Mouse (Mus musculus): Measurements from ENCODE around the gene Phrf1. TPM values are rescaled to one million over a fixed set of nuclear protein-coding genes. Genes with fewer than 3 reads are reported as not detected.
A peak's percentile ranks its signal among the peaks of the same experiment; 100 is the strongest.

Gene Phrf1
- total RNA-seq, 2 experiments from 2014 or later, result 57.7 to 70.9 TPM

GRCm38 (mm10) chr7:141282756-141283155 lies 54.2 kb downstream of the Phrf1 start:
- ATAC-seq (replicated peaks; ENCODE audit: poor library complexity, severe bottlenecking), result no peak

- no peak for ATAC-seq (replicated peaks; ENCODE audit: poor library complexity, severe bottlenecking)
Measured at GRCm38 (mm10) chr7:141288042-141288441, 59.5 kb downstream of the Phrf1 start.

- peak; percentile 35 for ATAC-seq (replicated peaks; ENCODE audit: poor library complexity, severe bottlenecking)
Measured at GRCm38 (mm10) chr7:141291921-141292582, 63.5 kb downstream of the Phrf1 start, which contains the start of gene Drd4. TSS of gene Drd4 (plus strand) at chr7:141292006.

GRCm38 (mm10) chr7:141292583-141293388 lies 64.2 kb downstream of the Phrf1 start:
- no peak for ATAC-seq (replicated peaks; ENCODE audit: poor library complexity, severe bottlenecking)

GRCm38 (mm10) chr7:141293852-141294471 lies 65.4 kb downstream of the Phrf1 start:
- ATAC-seq (replicated peaks; ENCODE audit: poor library complexity, severe bottlenecking), result peak; percentile 68

GRCm38 (mm10) chr7:141294479-141294878 lies 65.9 kb downstream of the Phrf1 start:
- 0 out of 2 replicates have a peak, but pooled peaks have one; percentile 11 for ATAC-seq (replicated peaks; ENCODE audit: poor library complexity, severe bottlenecking)

GRCm38 (mm10) chr7:141297926-141298650 lies 69.5 kb downstream of the Phrf1 start:
- ATAC-seq (replicated peaks; ENCODE audit: poor library complexity, severe bottlenecking), result no peak

- no peak for ATAC-seq (replicated peaks; ENCODE audit: poor library complexity, severe bottlenecking)
Measured at GRCm38 (mm10) chr7:141299175-141299574, 70.6 kb downstream of the Phrf1 start.

GRCm38 (mm10) chr7:141301386-141301785 lies 72.8 kb downstream of the Phrf1 start:
- ATAC-seq (replicated peaks; ENCODE audit: poor library complexity, severe bottlenecking), result no peak

GRCm38 (mm10) chr7:141302702-141303268 lies 74.2 kb downstream of the Phrf1 start:
- no peak for ATAC-seq (replicated peaks; ENCODE audit: poor library complexity, severe bottlenecking)

GRCm38 (mm10) chr7:141304537-141304936 lies 76.0 kb downstream of the Phrf1 start:
- no peak for ATAC-seq (replicated peaks; ENCODE audit: poor library complexity, severe bottlenecking)

Other genes starting within 250 kb of the Phrf1 start
Only the 30 nearest of the 31 such genes appear.
- 146 and 224 TPM in 2 replicates for gene Ifitm3, start 218.0 kb upstream of the Phrf1 start, total RNA-seq (2014; fragmentation: Nextera tagmentation)
- gene Ifitm3, start 218.0 kb upstream of the Phrf1 start, total RNA-seq (2017), result 55.6 and 69.2 TPM in 2 replicates
- 17.9 and 48.1 TPM in 2 replicates for gene Ifitm6, start 210.9 kb upstream of the Phrf1 start, total RNA-seq (2014; fragmentation: Nextera tagmentation)
- 22.5 and 42.5 TPM in 2 replicates for gene Ifitm6, start 210.9 kb upstream of the Phrf1 start, total RNA-seq (2017)
- gene Gm17387, start 199.7 kb upstream of the Phrf1 start, total RNA-seq (2014; fragmentation: Nextera tagmentation), result not detected in 2 replicates
- not detected in 2 replicates for gene Gm17387, start 199.7 kb upstream of the Phrf1 start, total RNA-seq (2017)
- 0.60 and 3.6 TPM in 2 replicates for gene B4galnt4, start 167.7 kb upstream of the Phrf1 start, total RNA-seq (2014; fragmentation: Nextera tagmentation)
- gene B4galnt4, start 167.7 kb upstream of the Phrf1 start, total RNA-seq (2017), result 0.26 TPM in 1 of 2 replicates, not detected in the other
- gene Pkp3, start 150.6 kb upstream of the Phrf1 start, total RNA-seq (2014; fragmentation: Nextera tagmentation), result 1.4 and 2.2 TPM in 2 replicates
- gene Pkp3, start 150.6 kb upstream of the Phrf1 start, total RNA-seq (2017), result 0.52 and 2.7 TPM in 2 replicates
- 16.9 and 30.9 TPM in 2 replicates for gene Sigirr, start 128.2 kb upstream of the Phrf1 start, total RNA-seq (2014; fragmentation: Nextera tagmentation)
- gene Sigirr, start 128.2 kb upstream of the Phrf1 start, total RNA-seq (2017), result 16.6 and 20.2 TPM in 2 replicates
- gene Ano9, start 111.0 kb upstream of the Phrf1 start, total RNA-seq (2014; fragmentation: Nextera tagmentation), result not detected in 2 replicates
- gene Ano9, start 111.0 kb upstream of the Phrf1 start, total RNA-seq (2017), result not detected in 2 replicates
- gene Ptdss2, start 106.4 kb upstream of the Phrf1 start, total RNA-seq (2014; fragmentation: Nextera tagmentation), result 14.0 and 17.5 TPM in 2 replicates
- gene Ptdss2, start 106.4 kb upstream of the Phrf1 start, total RNA-seq (2017), result 4.2 and 7.1 TPM in 2 replicates
- gene Rnh1, start 55.9 kb upstream of the Phrf1 start, total RNA-seq (2014; fragmentation: Nextera tagmentation), result 79.1 and 109 TPM in 2 replicates
- 45.2 and 47.7 TPM in 2 replicates for gene Rnh1, start 55.9 kb upstream of the Phrf1 start, total RNA-seq (2017)
- gene Hras, start 34.8 kb upstream of the Phrf1 start, total RNA-seq (2014; fragmentation: Nextera tagmentation), result 57.4 and 69.3 TPM in 2 replicates
- gene Hras, start 34.8 kb upstream of the Phrf1 start, total RNA-seq (2017), result 24.9 and 28.8 TPM in 2 replicates
- 1.4 and 2.4 TPM in 2 replicates for gene Lrrc56, start 34.6 kb upstream of the Phrf1 start, total RNA-seq (2014; fragmentation: Nextera tagmentation)
- 0.52 and 0.62 TPM in 2 replicates for gene Lrrc56, start 34.6 kb upstream of the Phrf1 start, total RNA-seq (2017)
- gene Lmntd2, start 14.7 kb upstream of the Phrf1 start, total RNA-seq (2014; fragmentation: Nextera tagmentation), result 2.2 TPM in 1 of 2 replicates, not detected in the other
- 0.34 TPM in 1 of 2 replicates, not detected in the other for gene Lmntd2, start 14.7 kb upstream of the Phrf1 start, total RNA-seq (2017)
- 3.1 and 4.5 TPM in 2 replicates for gene Rassf7, start 12.9 kb upstream of the Phrf1 start, total RNA-seq (2014; fragmentation: Nextera tagmentation)
- 2.0 and 4.5 TPM in 2 replicates for gene Rassf7, start 12.9 kb upstream of the Phrf1 start, total RNA-seq (2017)
- gene Irf7, start 37.7 kb downstream of the Phrf1 start, total RNA-seq (2014; fragmentation: Nextera tagmentation), result 0.38 and 1.3 TPM in 2 replicates
- 2.1 and 2.7 TPM in 2 replicates for gene Irf7, start 37.7 kb downstream of the Phrf1 start, total RNA-seq (2017)
- not detected in 2 replicates for gene Cdhr5, start 48.0 kb downstream of the Phrf1 start, total RNA-seq (2014; fragmentation: Nextera tagmentation)
- not detected in 2 replicates for gene Cdhr5, start 48.0 kb downstream of the Phrf1 start, total RNA-seq (2017)
- gene Sct, start 50.3 kb downstream of the Phrf1 start, total RNA-seq (2014; fragmentation: Nextera tagmentation), result not detected in 2 replicates
- gene Sct, start 50.3 kb downstream of the Phrf1 start, total RNA-seq (2017), result not detected in 2 replicates
- not detected in 2 replicates for gene Drd4, start 63.2 kb downstream of the Phrf1 start, total RNA-seq (2014; fragmentation: Nextera tagmentation)
- gene Drd4, start 63.2 kb downstream of the Phrf1 start, total RNA-seq (2017), result not detected in 2 replicates
- gene Deaf1, start 98.9 kb downstream of the Phrf1 start, total RNA-seq (2014; fragmentation: Nextera tagmentation), result 43.3 and 52.4 TPM in 2 replicates
- 6.3 and 21.4 TPM in 2 replicates for gene Deaf1, start 98.9 kb downstream of the Phrf1 start, total RNA-seq (2017)
- gene Tmem80, start 99.0 kb downstream of the Phrf1 start, total RNA-seq (2014; fragmentation: Nextera tagmentation), result 6.0 and 13.2 TPM in 2 replicates
- 4.5 and 8.7 TPM in 2 replicates for gene Tmem80, start 99.0 kb downstream of the Phrf1 start, total RNA-seq (2017)
- 0.11 TPM in 1 of 2 replicates, not detected in the other for gene Eps8l2, start 110.1 kb downstream of the Phrf1 start, total RNA-seq (2014; fragmentation: Nextera tagmentation)
- not detected in 2 replicates for gene Eps8l2, start 110.1 kb downstream of the Phrf1 start, total RNA-seq (2017)
- gene Taldo1, start 163.4 kb downstream of the Phrf1 start, total RNA-seq (2014; fragmentation: Nextera tagmentation), result 289 and 344 TPM in 2 replicates
- 559 and 668 TPM in 2 replicates for gene Taldo1, start 163.4 kb downstream of the Phrf1 start, total RNA-seq (2017)
- 19.7 and 41.9 TPM in 2 replicates for gene Gatd1, start 185.4 kb downstream of the Phrf1 start, total RNA-seq (2014; fragmentation: Nextera tagmentation)
- 10.8 and 15.6 TPM in 2 replicates for gene Gatd1, start 185.4 kb downstream of the Phrf1 start, total RNA-seq (2017)
- gene Cend1, start 200.7 kb downstream of the Phrf1 start, total RNA-seq (2014; fragmentation: Nextera tagmentation), result not detected in 2 replicates
- gene Cend1, start 200.7 kb downstream of the Phrf1 start, total RNA-seq (2017), result not detected in 2 replicates
- 18.8 and 36.2 TPM in 2 replicates for gene Slc25a22, start 209.1 kb downstream of the Phrf1 start, total RNA-seq (2014; fragmentation: Nextera tagmentation)
- gene Slc25a22, start 209.1 kb downstream of the Phrf1 start, total RNA-seq (2017), result 4.3 and 4.9 TPM in 2 replicates
- 33.2 and 45.1 TPM in 2 replicates for gene Pidd1, start 215.2 kb downstream of the Phrf1 start, total RNA-seq (2014; fragmentation: Nextera tagmentation)
- gene Pidd1, start 215.2 kb downstream of the Phrf1 start, total RNA-seq (2017), result 10.5 and 16.4 TPM in 2 replicates
- gene Rplp2, start 218.6 kb downstream of the Phrf1 start, total RNA-seq (2014; fragmentation: Nextera tagmentation), result 2,601 and 5,139 TPM in 2 replicates
- 2,496 and 4,245 TPM in 2 replicates for gene Rplp2, start 218.6 kb downstream of the Phrf1 start, total RNA-seq (2017)
- gene Pnpla2, start 226.4 kb downstream of the Phrf1 start, total RNA-seq (2014; fragmentation: Nextera tagmentation), result 93.9 and 97.0 TPM in 2 replicates
- gene Pnpla2, start 226.4 kb downstream of the Phrf1 start, total RNA-seq (2017), result 19.0 and 35.1 TPM in 2 replicates
- gene Cracr2b, start 232.3 kb downstream of the Phrf1 start, total RNA-seq (2014; fragmentation: Nextera tagmentation), result 15.8 and 21.3 TPM in 2 replicates
- 14.9 and 15.8 TPM in 2 replicates for gene Cracr2b, start 232.3 kb downstream of the Phrf1 start, total RNA-seq (2017)
- gene Cd151, start 238.6 kb downstream of the Phrf1 start, total RNA-seq (2014; fragmentation: Nextera tagmentation), result 19.2 and 20.0 TPM in 2 replicates
- 18.4 and 20.4 TPM in 2 replicates for gene Cd151, start 238.6 kb downstream of the Phrf1 start, total RNA-seq (2017)
- gene Polr2l, start 246.3 kb downstream of the Phrf1 start, total RNA-seq (2014; fragmentation: Nextera tagmentation), result 36.4 and 59.6 TPM in 2 replicates
- gene Polr2l, start 246.3 kb downstream of the Phrf1 start, total RNA-seq (2017), result 40.9 and 43.5 TPM in 2 replicates

All from granulocyte monocyte progenitor cell, adult 5-6 weeks (primary cell).